ENCODE assay signal across 9 mouse cellular contexts in the genomic region with DNA sequence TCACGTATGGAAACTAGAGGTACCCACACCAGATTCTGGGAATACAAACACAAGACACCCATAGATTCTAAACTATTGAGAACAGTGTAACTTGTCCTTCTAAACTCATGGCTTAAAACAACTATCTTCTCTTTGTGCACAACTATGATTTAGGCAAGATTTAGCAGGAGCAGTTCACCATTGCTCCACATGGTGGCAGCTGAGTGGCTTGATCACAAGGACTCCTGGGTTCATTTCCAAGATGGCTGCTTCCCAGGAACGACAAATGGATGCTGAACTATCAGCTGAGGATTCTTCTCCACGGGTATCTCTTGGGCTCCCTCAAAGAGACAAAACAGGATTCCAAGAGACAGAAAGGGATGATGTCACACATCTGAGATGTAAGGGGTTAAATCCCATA.
DNase-seq lines count a peak whose midpoint lies in the region; ATAC-seq lines count a peak whose summit lies in the region.
"Had no signal": no experiment of that assay in that cellular context is flagged by ENCODE, and none has a peak within 500 bp of the region (broad histone marks: within the 10 kb centered on the region; RNA-seq: fewer than 3 reads in every experiment).

No protein-coding gene starts in this region.

- peak; percentile 46 for DNase-seq in forebrain, embryonic 10.5 days (ENCODE audit: extremely low spot score, low spot score)
- DNase-seq in urinary bladder, postnatal 14 days (ENCODE audit: low spot score), result peak; percentile 67
- DNase-seq in urinary bladder, postnatal 10 days (ENCODE audit: low spot score), result no peak
- DNase-seq in cerebellum, postnatal 14 days, result peak; percentile 77 to 85
- peak; percentile 60 to 70 for DNase-seq in heart, postnatal 36 days
- DNase-seq in limb, embryonic 10.5 days (ENCODE audit: low spot score), result peak; percentile 55
- DNase-seq in right cerebral cortex, postnatal 10 days (ENCODE audit: low spot score in 2 of 2), result peak; percentile 63 to 71

- WGBS in forebrain, embryonic 10.5 days, result 57% methylated on average over 3 of the region's 3 CpGs
- WGBS in forebrain, embryonic 15.5 days, result 50% methylated on average over 3 of the region's 3 CpGs
- WGBS in limb, embryonic 10.5 days, result 62% methylated on average over 3 of the region's 3 CpGs

- no peaks in the 10 kb centered on the region for H3K4me1 ChIP-seq in forebrain, embryonic 10.5 days
- H3K4me1 ChIP-seq in forebrain, embryonic 15.5 days, result no peaks in the 10 kb centered on the region
- no peaks in the 10 kb centered on the region; the same call in 1 of the 2 replicates for H3K4me1 ChIP-seq in limb, embryonic 10.5 days

- no peak for ATAC-seq in forebrain, embryonic 15.5 days (replicated peaks)

- H3K27me3 ChIP-seq in forebrain, embryonic 10.5 days (ENCODE audit: poor library complexity, severe bottlenecking), result no peaks in the 10 kb centered on the region
- no peaks in the 10 kb centered on the region for H3K27me3 ChIP-seq in forebrain, embryonic 15.5 days
- 0 out of 2 replicates have a peak, but pooled peaks cover 3% of the 10 kb centered on the region for H3K27me3 ChIP-seq in limb, embryonic 10.5 days (ENCODE audit: low read depth, poor library complexity, severe bottlenecking)
- H3K27me3 ChIP-seq: heart, embryonic 15.5 days had no signal

- no peak overlapping the region for H3K9ac ChIP-seq in forebrain, embryonic 15.5 days (replicated peaks)
- H3K9ac ChIP-seq: heart, embryonic 15.5 days had no signal

- H3K36me3 ChIP-seq in forebrain, embryonic 10.5 days (replicated peaks), result no peaks in the 10 kb centered on the region
- no peaks in the 10 kb centered on the region for H3K36me3 ChIP-seq in forebrain, embryonic 15.5 days
- H3K36me3 ChIP-seq in limb, embryonic 10.5 days, result no peaks in the 10 kb centered on the region
- H3K36me3 ChIP-seq: heart, embryonic 15.5 days had no signal

- H3K4me2 ChIP-seq in forebrain, embryonic 15.5 days (replicated peaks), result no peak overlapping the region
- H3K4me2 ChIP-seq: heart, embryonic 15.5 days had no signal

- H3K27ac ChIP-seq in forebrain, embryonic 10.5 days, result no peak overlapping the region
- H3K27ac ChIP-seq in forebrain, embryonic 15.5 days (replicated peaks), result no peak overlapping the region
- no peak overlapping the region for H3K27ac ChIP-seq in limb, embryonic 10.5 days
- H3K27ac ChIP-seq: heart, embryonic 15.5 days had no signal

- intact Hi-C loops in heart, postnatal 36 days (cut with DNase I), result loop anchor here (1.0 to 10.0 kb wide), 4 partner anchors 214 to 550 kb away; no protein-coding TSS in a partner anchor

- no peaks in the 10 kb centered on the region for H3K9me3 ChIP-seq in forebrain, embryonic 10.5 days
- no peaks in the 10 kb centered on the region for H3K9me3 ChIP-seq in forebrain, embryonic 15.5 days
- H3K9me3 ChIP-seq in limb, embryonic 10.5 days (replicated peaks), result no peaks in the 10 kb centered on the region
- H3K9me3 ChIP-seq: heart, embryonic 15.5 days had no signal

- no peak overlapping the region for H3K4me3 ChIP-seq in forebrain, embryonic 10.5 days
- no peak overlapping the region for H3K4me3 ChIP-seq in forebrain, embryonic 15.5 days
- H3K4me3 ChIP-seq in limb, embryonic 10.5 days, result no peak overlapping the region
- H3K4me3 ChIP-seq: heart, embryonic 15.5 days had no signal
